Comparison of ENCODE assay signal across 9 mouse cellular contexts in genomic region chr17:26009540-26009939, GRCm38 (mm10). TPM values are rescaled to one million over a fixed set of nuclear protein-coding genes. Genes with fewer than 3 reads are reported as not detected.
DNase-seq lines count a peak whose midpoint lies in the region; ATAC-seq and TF ChIP-seq lines count a peak whose summit lies in the region.
"Had no signal": no experiment of that assay in that cellular context is flagged by ENCODE, and none has a peak within 500 bp of the region (broad histone marks: within the 10 kb centered on the region; RNA-seq: fewer than 3 reads in every experiment).

No protein-coding gene starts in this region.

- 40% methylated on average over 4 of the region's 4 CpGs for WGBS in embryonic facial prominence, embryonic 10.5 days
- 20% methylated on average over 4 of the region's 4 CpGs for WGBS in heart, adult 2 months
- 43% methylated on average over 4 of the region's 4 CpGs for WGBS in limb, embryonic 14.5 days
- 28% methylated on average over 4 of the region's 4 CpGs for WGBS in midbrain, postnatal 0 days

- no peak overlapping the region for H3K9ac ChIP-seq in heart, adult 2 months (ENCODE audit: low read depth, low read length)
- no peak overlapping the region for H3K9ac ChIP-seq in limb, embryonic 14.5 days (ENCODE audit: low read depth, low read length, severe bottlenecking)
- no peak overlapping the region for H3K9ac ChIP-seq in midbrain, postnatal 0 days (replicated peaks; ENCODE audit: low read length, poor library complexity, severe bottlenecking)
- H3K9ac ChIP-seq: embryonic facial prominence, embryonic 13.5 days had no signal

- H3K79me2 ChIP-seq in heart, adult 2 months (replicated peaks; ENCODE audit: control insufficient read depth, insufficient read depth, low read length) = no peaks in the 10 kb centered on the region

- no peak for TF ChIP-seq POLR2A in heart, adult 2 months (IDR thresholded peaks at IDR 0.05; ENCODE audit: insufficient read depth, low read depth, low read length)
- no peak for TF ChIP-seq POLR2A in limb, embryonic 14.5 days (IDR thresholded peaks at IDR 0.05; ENCODE audit: borderline replicate concordance, extremely low read depth, insufficient read depth, insufficient read length)

- H3K4me1 ChIP-seq in embryonic facial prominence, embryonic 10.5 days = peaks cover 11% of the 10 kb centered on the region
- peaks cover 5% of the 10 kb centered on the region for H3K4me1 ChIP-seq in heart, adult 2 months (ENCODE audit: control insufficient read depth, insufficient read depth, low read length)
- 0 out of 2 replicates have a peak, but pooled peaks cover 2% of the 10 kb centered on the region for H3K4me1 ChIP-seq in limb, embryonic 14.5 days (ENCODE audit: control insufficient read depth, insufficient read depth, low read length)
- H3K4me1 ChIP-seq in midbrain, postnatal 0 days (ENCODE audit: insufficient read depth, low read length) = no peaks in the 10 kb centered on the region
- H3K4me1 ChIP-seq: embryonic facial prominence, embryonic 13.5 days had no signal

- H3K27ac ChIP-seq in embryonic facial prominence, embryonic 10.5 days (replicated peaks) = no peak overlapping the region
- no peak overlapping the region for H3K27ac ChIP-seq in heart, adult 2 months
- H3K27ac ChIP-seq in limb, embryonic 14.5 days (replicated peaks; ENCODE audit: low read depth, low read length) = no peak overlapping the region
- peak overlapping the region; percentile 67 for H3K27ac ChIP-seq in midbrain, postnatal 0 days (ENCODE audit: low read depth, low read length)
- H3K27ac ChIP-seq: embryonic facial prominence, embryonic 13.5 days had no signal

- H3K27me3 ChIP-seq in embryonic facial prominence, embryonic 10.5 days (replicated peaks; ENCODE audit: low read depth, poor library complexity, severe bottlenecking) = no peaks in the 10 kb centered on the region
- no peaks in the 10 kb centered on the region for H3K27me3 ChIP-seq in heart, adult 2 months (ENCODE audit: control insufficient read depth, insufficient read depth, low read length)
- no peaks in the 10 kb centered on the region for H3K27me3 ChIP-seq in limb, embryonic 14.5 days (ENCODE audit: control insufficient read depth, insufficient read depth, low read length)
- no peaks in the 10 kb centered on the region for H3K27me3 ChIP-seq in midbrain, postnatal 0 days (ENCODE audit: insufficient read depth, low read length)
- H3K27me3 ChIP-seq: embryonic facial prominence, embryonic 13.5 days had no signal

- 0 out of 2 replicates have a peak, but pooled peaks have one; percentile 53 for TF ChIP-seq EP300 in heart, adult 2 months (IDR thresholded peaks at IDR 0.05; ENCODE audit: insufficient read depth, low read depth, low read length)

- peak; percentile 86 for DNase-seq in 416B (ENCODE audit: low read depth)
- DNase-seq in adrenal gland, adult 2 months = peak; percentile 69
- peak; percentile 72 for DNase-seq in embryonic facial prominence, embryonic 10.5 days (ENCODE audit: low spot score)
- peak; percentile 65 to 69 for DNase-seq in heart, adult 2 months
- peak; percentile 59 to 81 for DNase-seq in kidney, adult 8-10 months
- DNase-seq in limb, embryonic 14.5 days (ENCODE audit: low spot score) = peak; percentile 80
- DNase-seq in midbrain, postnatal 0 days (ENCODE audit: low spot score) = peak; percentile 91
- peak; percentile 63 to 68 for DNase-seq in spleen, postnatal 36 days (ENCODE audit: low spot score in 2 of 2)

- TF ChIP-seq CTCF in heart, adult 2 months (IDR thresholded peaks at IDR 0.05) = peak; percentile 98; the same call in 1 of the 2 replicates
- TF ChIP-seq CTCF in midbrain, postnatal 0 days (IDR thresholded peaks at IDR 0.05) = peak; percentile 99

- no peak overlapping the region for H3K4me3 ChIP-seq in embryonic facial prominence, embryonic 10.5 days
- no peak overlapping the region for H3K4me3 ChIP-seq in heart, adult 2 months
- no peak overlapping the region for H3K4me3 ChIP-seq in limb, embryonic 14.5 days (replicated peaks; ENCODE audit: low read length)
- no peak overlapping the region for H3K4me3 ChIP-seq in midbrain, postnatal 0 days (ENCODE audit: low read depth, low read length)
- H3K4me3 ChIP-seq: embryonic facial prominence, embryonic 13.5 days had no signal

- H3K4me2 ChIP-seq in limb, embryonic 14.5 days (replicated peaks; ENCODE audit: low read depth, low read length, severe bottlenecking) = no peak overlapping the region
- no peak overlapping the region for H3K4me2 ChIP-seq in midbrain, postnatal 0 days (ENCODE audit: low read depth, low read length, poor library complexity, severe bottlenecking)
- H3K4me2 ChIP-seq: embryonic facial prominence, embryonic 13.5 days had no signal

- H3K36me3 ChIP-seq in embryonic facial prominence, embryonic 10.5 days (replicated peaks) = peaks cover 94% of the 10 kb centered on the region
- no peaks in the 10 kb centered on the region for H3K36me3 ChIP-seq in heart, adult 2 months (ENCODE audit: control insufficient read depth, insufficient read depth, low read length)
- peaks cover 58% of the 10 kb centered on the region for H3K36me3 ChIP-seq in limb, embryonic 14.5 days (ENCODE audit: control insufficient read depth, insufficient read depth, low read length)
- H3K36me3 ChIP-seq in midbrain, postnatal 0 days (ENCODE audit: insufficient read depth, low read length) = peaks cover 49% of the 10 kb centered on the region

- intact Hi-C loops in heart, adult 2 months (cut with DNase I) = loop anchor here (1.0 to 2.0 kb wide), 2 partner anchors 27 to 115 kb away; no protein-coding TSS in a partner anchor

- peak; percentile 84; the same call in 1 of the 2 replicates for ATAC-seq in limb, embryonic 14.5 days (ENCODE audit: low FRiP score, low read depth)
- peak; percentile 81 for ATAC-seq in midbrain, postnatal 0 days (ENCODE audit: low FRiP score)

- H3K9me3 ChIP-seq in embryonic facial prominence, embryonic 10.5 days = no peaks in the 10 kb centered on the region
- H3K9me3 ChIP-seq in limb, embryonic 14.5 days (ENCODE audit: control insufficient read depth, low read length) = no peaks in the 10 kb centered on the region
- no peaks in the 10 kb centered on the region for H3K9me3 ChIP-seq in midbrain, postnatal 0 days (ENCODE audit: low read length)
- H3K9me3 ChIP-seq: embryonic facial prominence, embryonic 13.5 days had no signal

RNA-seq across cellular contexts. Expression of gene Capn15, which starts 23.9 kb away (rescaled TPM):
- total RNA-seq in adrenal gland, adult 2 months (2021) = 10 to 100 TPM; 16.3 to 18.1 TPM
- 49.0 and 51.5 TPM in 2 replicates for polyA plus RNA-seq in adrenal gland, adult 2 months (2012; rRNA removed)
- polyA plus RNA-seq in embryonic facial prominence, embryonic 10.5 days (2016; fragmentation: Nextera tagmentation; extraction: Ambion mirVana) = 34.3 and 40.1 TPM in 2 replicates
- 1 to 10 TPM; 6.1 to 7.4 TPM for total RNA-seq in heart, adult 2 months (2021)
- 15.1 and 15.5 TPM in 2 replicates for polyA plus RNA-seq in heart, adult 2 months (2012; rRNA removed)
- polyA plus RNA-seq in limb, embryonic 14.5 days (2012; rRNA removed) = 50.1 and 70.4 TPM in 2 replicates
- polyA plus RNA-seq in limb, embryonic 14.5 days (2014; fragmentation: Nextera tagmentation; extraction: Ambion mirVana) = 31.0 and 31.2 TPM in 2 replicates
- 29.7 and 36.8 TPM in 2 replicates for total RNA-seq in midbrain, postnatal 0 days (2014; rRNA removed)
- 14.7 and 20.1 TPM in 2 replicates for polyA plus RNA-seq in midbrain, postnatal 0 days (2015; fragmentation: Nextera tagmentation; extraction: Ambion mirVana)

RNA-seq across cellular contexts. Expression of gene A930017K11Rik, which starts 57.2 kb away (rescaled TPM):
- not detected for total RNA-seq in adrenal gland, adult 2 months (2021)
- polyA plus RNA-seq in adrenal gland, adult 2 months (2012; rRNA removed) = 0.13 TPM in 1 of 2 replicates, not detected in the other
- polyA plus RNA-seq in embryonic facial prominence, embryonic 10.5 days (2016; fragmentation: Nextera tagmentation; extraction: Ambion mirVana) = 0.35 and 0.36 TPM in 2 replicates
- under 1 TPM; 0.27 to 0.37 TPM for total RNA-seq in heart, adult 2 months (2021)
- polyA plus RNA-seq in heart, adult 2 months (2012; rRNA removed) = 0.44 and 0.61 TPM in 2 replicates
- polyA plus RNA-seq in limb, embryonic 14.5 days (2012; rRNA removed) = 0.25 and 0.26 TPM in 2 replicates
- polyA plus RNA-seq in limb, embryonic 14.5 days (2014; fragmentation: Nextera tagmentation; extraction: Ambion mirVana) = 0.23 and 0.35 TPM in 2 replicates
- 2.9 and 4.1 TPM in 2 replicates for total RNA-seq in midbrain, postnatal 0 days (2014; rRNA removed)
- 3.2 and 3.7 TPM in 2 replicates for polyA plus RNA-seq in midbrain, postnatal 0 days (2015; fragmentation: Nextera tagmentation; extraction: Ambion mirVana)

RNA-seq across cellular contexts. Expression of gene Rab11fip3, which starts 59.8 kb away (rescaled TPM):
- total RNA-seq in adrenal gland, adult 2 months (2021) = 10 to 100 TPM; 21.8 to 22.5 TPM
- 23.8 and 30.7 TPM in 2 replicates for polyA plus RNA-seq in adrenal gland, adult 2 months (2012; rRNA removed)
- 24.5 and 25.3 TPM in 2 replicates for polyA plus RNA-seq in embryonic facial prominence, embryonic 10.5 days (2016; fragmentation: Nextera tagmentation; extraction: Ambion mirVana)
- 10 to 100 TPM; 29.7 to 30.5 TPM for total RNA-seq in heart, adult 2 months (2021)
- polyA plus RNA-seq in heart, adult 2 months (2012; rRNA removed) = 29.3 and 33.1 TPM in 2 replicates
- polyA plus RNA-seq in limb, embryonic 14.5 days (2012; rRNA removed) = 39.0 and 47.9 TPM in 2 replicates
- polyA plus RNA-seq in limb, embryonic 14.5 days (2014; fragmentation: Nextera tagmentation; extraction: Ambion mirVana) = 17.8 and 18.0 TPM in 2 replicates
- 34.7 and 35.7 TPM in 2 replicates for total RNA-seq in midbrain, postnatal 0 days (2014; rRNA removed)
- 14.8 and 18.3 TPM in 2 replicates for polyA plus RNA-seq in midbrain, postnatal 0 days (2015; fragmentation: Nextera tagmentation; extraction: Ambion mirVana)
